Mouse (Mus musculus): ENCODE measurements around the gene Rgs6.

GRCm38 (mm10) chr12:83100413-83100812 lies 512.3 kb downstream of the Rgs6 start:
- TF ChIP-seq CTCF (conservative IDR thresholded peaks at IDR 0.05; ENCODE audit: insufficient read depth, insufficient read length, low read depth, low read length) (no peak), POLR2A (IDR thresholded peaks at IDR 0.05; ENCODE audit: low read depth, low read length) (no peak)

All from kidney, adult 2 months (tissue).